Mouse (Mus musculus) spleen, adult 18-20 months (tissue): ENCODE results near the gene Scn8a.
"Not testable (repeated sequence)": the region's sequence is repeated elsewhere in the genome, so short reads cannot be mapped to it uniquely, and the experiment has no call there.

Source experiments
- DNase-seq, 2 experiments: peaks; one replicate each; pipeline ENCODE4 v3.0.0; 2022; ENCODE audit warnings: mixed read lengths in 2 of 2

The Scn8a gene

GRCm38 (mm10) chr15:100869558-100869957, at the start of gene Scn8a:
Gene Scn8a, plus strand, starts transcription at chr15:100869858.
- DNase-seq: no peak

GRCm38 (mm10) chr15:100821824-100822223, 47.8 kb upstream of the Scn8a start:
- peak in 1 of 2 experiments; percentile 12 for DNase-seq

GRCm38 (mm10) chr15:100822370-100822769, 47.3 kb upstream of the Scn8a start:
- DNase-seq: not testable (repeated sequence)

GRCm38 (mm10) chr15:100825249-100825856, 44.3 kb upstream of the Scn8a start:
- DNase-seq: no peak

DNA sequence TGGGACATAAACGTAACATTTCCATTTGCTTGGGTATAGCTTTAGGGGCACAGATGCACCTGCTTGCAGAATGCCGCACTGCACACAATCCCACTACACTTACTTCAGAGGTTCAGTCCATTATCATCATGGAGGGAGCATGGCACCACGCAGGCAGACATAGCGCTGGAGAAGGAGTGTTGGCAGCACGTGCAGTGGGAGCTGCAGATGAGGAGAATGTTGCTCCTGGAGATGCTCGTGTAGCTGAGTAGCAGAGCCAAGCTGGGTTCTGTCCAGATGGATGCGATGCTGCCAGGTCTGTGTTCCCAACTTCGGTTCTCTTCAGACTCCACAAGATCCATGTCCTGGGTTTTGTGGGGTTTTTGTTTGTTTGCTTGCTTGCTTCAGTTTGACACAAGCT, 43.6 kb upstream of the Scn8a start:
- DNase-seq: no peak

DNA sequence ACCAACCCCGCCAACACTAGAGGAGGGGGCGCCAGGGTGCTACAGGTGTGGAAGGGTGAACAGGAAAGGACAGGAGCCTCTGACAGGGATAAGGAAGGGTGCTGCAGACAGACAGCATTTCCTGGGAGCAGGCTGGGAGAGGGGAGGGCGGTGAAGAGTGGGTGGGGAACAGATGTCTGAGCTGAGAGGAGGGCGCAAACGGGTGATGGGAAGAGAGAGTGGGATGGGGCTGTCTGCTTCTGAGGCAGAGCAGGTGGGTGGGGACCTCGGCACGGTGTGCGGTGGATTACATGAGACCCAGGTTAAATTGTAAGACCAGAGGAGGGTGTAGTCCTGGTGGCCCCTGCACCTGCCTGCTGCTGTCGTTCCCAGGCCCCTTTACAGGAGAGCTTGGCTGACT, 39.9 kb upstream of the Scn8a start:
- no peak for DNase-seq

DNA sequence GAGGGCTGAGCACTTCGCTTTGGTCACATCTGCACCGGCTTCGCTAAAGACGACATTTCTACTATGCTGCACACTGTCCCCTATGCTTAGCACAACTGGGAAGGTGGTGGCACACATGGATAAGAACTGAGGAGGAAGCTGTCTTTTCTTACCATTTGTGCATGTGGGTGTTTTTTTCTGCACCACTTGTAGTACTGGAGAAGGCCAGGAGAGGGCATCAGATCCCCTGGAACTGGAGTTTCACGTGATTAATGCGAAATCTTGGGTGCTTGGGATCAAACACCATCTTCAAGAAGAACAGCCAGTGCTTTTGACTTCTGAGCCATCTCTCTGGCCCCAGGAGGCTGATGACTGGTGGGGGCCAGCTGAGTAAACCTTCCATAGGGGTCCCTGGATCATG, 39.0 kb upstream of the Scn8a start:
- DNase-seq: peak in 1 of 2 experiments; percentile 16

GRCm38 (mm10) chr15:100832144-100832543, 37.5 kb upstream of the Scn8a start:
- DNase-seq: no peak

DNA sequence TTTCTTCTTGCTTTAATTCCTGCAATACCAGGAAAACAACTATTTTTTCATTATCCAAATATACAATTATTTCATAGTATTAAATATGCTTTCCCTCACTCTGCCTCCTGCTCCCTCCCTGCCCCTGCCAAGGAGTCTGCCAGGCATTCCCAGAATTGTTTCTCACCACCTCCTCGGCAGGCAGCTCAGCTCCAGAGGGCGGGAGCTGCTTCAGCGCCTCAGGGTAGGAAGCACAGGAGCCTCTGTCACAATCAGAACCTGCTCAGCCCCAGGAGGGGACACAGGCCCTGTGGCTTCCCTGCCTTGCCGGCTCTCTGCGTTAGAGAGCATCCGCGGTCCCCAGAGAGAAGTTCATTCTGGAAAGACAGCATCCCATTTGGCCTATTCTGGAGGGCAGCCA, 36.9 kb upstream of the Scn8a start:
- DNase-seq: no peak

GRCm38 (mm10) chr15:100836729-100837128, 32.9 kb upstream of the Scn8a start:
- DNase-seq: no peak

DNA sequence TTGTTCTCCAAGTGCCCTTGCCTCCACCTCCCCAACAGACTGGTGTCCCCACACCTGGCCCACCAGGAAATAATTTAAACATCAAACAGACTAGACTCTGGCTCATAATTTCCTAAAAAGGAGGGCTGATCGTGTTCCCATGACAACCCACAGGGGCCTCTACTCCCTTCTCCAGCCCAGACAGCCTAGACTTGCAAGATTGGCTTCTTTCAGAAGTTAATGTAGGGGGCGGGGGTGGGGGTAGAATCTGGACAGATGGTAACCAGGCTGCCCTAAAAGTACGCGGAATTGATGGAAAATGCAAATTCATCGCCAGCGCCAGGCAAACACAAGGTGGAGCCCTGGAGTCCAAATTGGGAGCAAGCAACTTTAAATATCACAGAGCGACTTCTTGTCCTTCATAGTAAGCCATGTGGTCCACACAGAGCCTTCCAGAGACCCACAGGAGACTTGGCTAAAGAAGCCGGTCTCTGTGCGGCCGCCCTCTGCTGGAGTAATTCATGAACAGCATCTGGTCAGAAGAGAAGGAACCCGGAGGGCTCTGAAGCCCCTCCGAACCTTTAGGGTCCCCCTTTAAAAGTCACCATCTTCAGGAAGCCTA, 31.0 kb upstream of the Scn8a start:
- peak in 1 of 2 experiments; percentile 42 for DNase-seq

DNA sequence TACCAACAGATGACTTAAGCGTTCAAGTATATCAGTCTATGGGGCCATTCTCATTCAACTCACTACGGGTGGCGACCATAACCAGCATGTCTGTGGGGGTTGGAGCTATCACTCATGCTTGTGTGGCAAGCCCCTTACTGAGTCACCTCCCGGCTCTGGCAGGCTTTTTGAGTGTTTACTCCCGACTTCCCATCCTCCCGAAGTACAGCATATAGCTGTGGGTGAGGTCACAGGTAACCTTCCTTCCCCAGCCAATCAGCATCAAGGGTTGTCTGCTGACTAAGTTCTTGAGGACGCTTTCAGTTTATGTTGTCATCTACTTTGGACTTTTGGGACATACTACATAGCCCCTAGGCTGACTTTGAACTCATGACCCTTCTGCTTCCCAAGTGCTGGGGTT, 25.3 kb upstream of the Scn8a start:
- no peak for DNase-seq

DNA sequence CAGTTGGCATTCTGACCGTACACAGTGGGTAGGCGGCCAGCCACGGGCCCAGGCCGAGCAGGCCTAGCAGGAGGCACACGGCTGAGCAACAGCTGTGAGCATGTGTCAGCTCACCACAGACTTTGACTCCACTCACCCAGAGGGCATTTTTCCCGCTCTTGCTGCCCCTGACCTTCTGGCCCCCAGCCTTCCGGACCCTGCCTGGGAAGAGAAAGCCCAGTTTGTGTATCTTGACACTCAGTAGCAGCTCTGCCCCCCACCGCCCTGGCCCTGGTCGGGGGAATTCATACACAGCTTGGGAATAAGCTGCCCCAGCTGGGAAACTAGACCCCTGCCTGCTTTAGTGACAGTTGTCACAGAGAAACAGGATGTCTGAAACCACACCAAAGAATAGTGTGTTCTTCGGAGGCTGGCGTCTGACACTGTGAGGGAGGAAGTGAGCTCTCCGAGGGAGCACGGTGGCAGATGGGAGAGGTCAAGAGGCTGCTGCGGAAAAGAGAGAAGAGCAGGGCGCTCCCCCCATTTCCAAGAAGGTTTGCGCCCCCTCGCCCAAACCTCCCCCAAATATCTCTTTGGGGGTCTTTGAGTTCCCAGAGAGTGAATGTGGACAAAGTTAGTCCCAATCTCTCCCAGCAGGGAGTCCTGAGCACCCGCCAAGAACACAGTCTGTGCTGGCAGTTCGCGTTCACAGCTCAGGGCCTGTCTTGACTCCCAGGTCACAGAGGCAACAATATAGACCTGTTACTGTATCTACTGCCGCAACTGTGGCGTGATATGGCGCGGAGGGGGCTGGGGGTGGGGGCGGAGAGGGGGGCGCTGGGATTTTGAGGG, 24.4 kb upstream of the Scn8a start:
- peak; percentile 13 to 14 for DNase-seq

GRCm38 (mm10) chr15:100847193-100847592, 22.5 kb upstream of the Scn8a start:
- DNase-seq: no peak

DNA sequence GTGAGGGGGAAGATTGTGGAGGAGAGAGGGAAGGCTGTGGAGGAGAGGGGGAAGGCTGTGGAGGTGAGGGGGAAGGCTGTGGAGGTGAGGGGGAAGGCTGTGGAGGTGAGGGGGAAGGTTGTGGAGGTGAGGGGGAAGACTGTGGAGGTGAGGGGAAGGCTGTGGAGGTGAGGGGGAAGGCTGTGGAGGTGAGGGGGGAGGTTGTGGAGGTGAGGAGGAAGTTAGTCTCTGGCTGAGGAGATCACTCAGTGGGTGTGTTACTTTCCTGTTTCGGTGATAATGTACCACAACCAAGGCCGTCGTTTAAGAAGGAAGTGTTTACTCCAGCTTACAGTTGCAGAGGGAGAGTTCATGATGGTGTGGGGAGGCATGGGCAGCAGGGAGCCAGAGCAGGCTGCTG, 12.1 kb upstream of the Scn8a start:
- DNase-seq: no peak

GRCm38 (mm10) chr15:100860856-100861255, 8.8 kb upstream of the Scn8a start:
- no peak for DNase-seq

- DNase-seq: no peak
These were observed 4.1 kb upstream of the Scn8a start for GRCm38 (mm10) chr15:100865556-100865955.

DNA sequence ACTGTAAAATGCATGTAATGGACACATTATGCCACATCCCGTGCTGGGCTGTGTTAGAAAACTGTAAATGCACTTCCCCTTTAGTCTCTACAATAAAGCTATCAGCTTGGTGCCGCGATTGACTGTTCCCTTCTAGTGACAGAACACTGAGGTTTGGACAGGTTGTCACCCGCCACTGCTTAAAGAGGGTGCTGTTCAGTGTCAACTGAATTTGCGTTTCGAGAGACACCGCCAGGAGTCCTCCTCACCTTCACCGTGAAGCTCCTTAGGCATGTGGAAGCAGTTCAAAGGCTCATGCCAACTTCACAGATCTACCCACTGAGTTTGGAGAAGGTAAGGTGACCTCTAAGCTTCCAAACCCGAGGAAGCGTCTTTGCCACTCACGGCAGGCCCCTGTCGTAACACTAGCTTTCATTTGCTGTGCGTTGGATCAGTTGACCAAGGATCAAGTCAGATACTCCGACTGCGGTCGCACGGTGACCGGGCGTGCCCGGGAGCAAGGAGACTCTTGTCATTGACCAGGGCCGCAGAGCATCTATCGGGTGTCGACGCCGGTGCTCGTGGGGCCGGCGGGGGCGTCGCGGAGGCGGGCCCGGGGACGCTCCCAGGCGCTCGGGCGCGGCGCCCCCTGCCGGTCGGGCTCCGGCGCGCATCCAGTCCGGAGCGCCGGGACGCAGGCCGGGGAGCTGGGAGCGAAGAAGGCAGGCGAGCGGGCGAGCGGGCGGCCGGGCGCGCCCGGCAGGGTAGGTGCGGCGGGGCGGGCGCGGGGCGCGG, 530 bp downstream of the Scn8a start:
- peak in 1 of 2 experiments; percentile 48 for DNase-seq

GRCm38 (mm10) chr15:100870775-100871106, 1.1 kb downstream of the Scn8a start:
- DNase-seq: no peak

DNA sequence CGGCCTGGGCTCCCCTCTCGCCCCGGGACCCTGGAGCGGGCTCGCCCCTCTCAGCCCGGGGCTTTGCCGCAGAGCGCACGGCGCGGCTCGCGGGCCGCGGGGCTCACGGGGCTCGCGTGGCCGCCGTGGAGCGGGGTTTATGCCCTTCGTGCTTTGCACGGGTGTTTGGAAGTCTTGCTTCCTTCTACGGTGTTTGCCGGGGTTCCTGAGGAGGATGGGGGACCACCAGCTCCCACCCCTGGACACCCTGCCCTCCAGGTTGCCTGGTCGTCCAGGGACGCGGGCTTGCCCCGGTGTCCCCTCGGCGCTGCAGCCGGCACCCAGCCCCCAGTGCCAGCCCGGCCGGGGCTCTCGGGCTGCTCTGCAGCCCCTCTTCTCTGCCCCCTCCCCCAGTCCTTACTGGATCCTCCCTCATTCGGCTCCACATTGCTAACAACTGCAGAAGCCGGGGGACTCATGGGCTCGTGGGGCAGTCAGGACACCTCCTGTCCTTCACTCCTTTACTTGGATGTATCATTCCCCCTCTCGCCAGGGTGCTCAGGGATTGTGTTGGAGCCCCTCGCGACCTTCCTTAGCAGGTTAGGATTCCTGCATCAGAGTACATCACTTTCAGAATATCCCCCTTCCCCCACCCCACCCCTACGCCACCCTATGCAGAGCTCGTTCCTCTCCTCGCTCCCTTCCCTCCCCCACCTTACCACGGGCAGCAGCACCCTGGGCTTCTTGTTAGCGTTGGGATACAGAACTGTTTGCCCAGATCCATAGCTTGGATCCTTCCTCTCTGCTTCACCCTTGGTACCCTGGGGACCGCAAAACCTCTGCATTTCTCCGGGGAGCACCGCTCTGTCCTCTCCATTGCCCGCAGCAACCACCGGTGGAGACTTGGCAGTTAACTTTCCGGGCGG, 1.7 kb downstream of the Scn8a start:
- DNase-seq: no peak

DNA sequence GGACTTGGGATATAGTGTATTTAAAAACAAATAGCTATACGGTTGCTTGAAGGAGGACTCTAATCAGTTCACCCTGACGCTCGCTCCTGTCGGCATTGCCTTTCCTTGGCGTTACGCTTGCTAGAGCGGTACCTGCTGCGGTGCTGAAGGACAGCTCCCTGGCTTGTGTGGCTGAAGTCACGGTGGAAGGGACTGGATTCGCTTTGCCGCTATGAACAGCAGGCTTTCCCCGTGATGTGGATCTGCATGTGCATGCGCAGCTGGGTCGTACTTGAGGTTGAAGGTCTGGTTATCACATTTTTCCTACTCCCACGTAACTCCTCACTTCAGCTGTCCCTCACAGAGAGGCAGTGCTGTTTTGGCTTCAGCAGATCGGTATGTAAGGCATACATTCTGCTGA, 3.5 kb downstream of the Scn8a start:
- peak in 1 of 2 experiments; percentile 47 for DNase-seq

GRCm38 (mm10) chr15:100879073-100879472, 9.4 kb downstream of the Scn8a start:
- no peak for DNase-seq
